10 mouse cellular contexts compared by ENCODE assay signal in genomic region chr15:102366733-102367344, GRCm38 (mm10). TPM values are rescaled to one million over a fixed set of nuclear protein-coding genes. Genes with fewer than 3 reads are reported as not detected.
A peak's percentile ranks its signal among the peaks of the same experiment; 100 is the strongest.
DNase-seq lines count a peak whose midpoint lies in the region; ATAC-seq and TF ChIP-seq lines count a peak whose summit lies in the region.
"Had no signal": no experiment of that assay in that cellular context is flagged by ENCODE, and none has a peak within 500 bp of the region (broad histone marks: within the 10 kb centered on the region; RNA-seq: fewer than 3 reads in every experiment).

Sp7 (minus strand) TSS chr15:102367182.

- no peak within 1 kb of the TSS for H3K27ac ChIP-seq in lung, embryonic 14.5 days (ENCODE audit: low read depth)
- no peak within 1 kb of the TSS for H3K27ac ChIP-seq in forebrain, embryonic 11.5 days (ENCODE audit: low read depth, low read length)
- no peak within 1 kb of the TSS for H3K27ac ChIP-seq in limb, embryonic 14.5 days (replicated peaks; ENCODE audit: low read depth, low read length)

- ATAC-seq in lung, embryonic 14.5 days (ENCODE audit: insufficient read depth) = no peak
- ATAC-seq in forebrain, embryonic 11.5 days (replicated peaks; ENCODE audit: low FRiP score) = no peak
- ATAC-seq in limb, embryonic 14.5 days (ENCODE audit: low FRiP score, low read depth) = no peak
- no peak for ATAC-seq in erythroblast, adult 5-6 weeks (replicated peaks; ENCODE audit: low FRiP score, poor library complexity, severe bottlenecking)

- peaks cover 3% of the 10 kb centered on the region; the same call in 1 of the 2 replicates for H3K27me3 ChIP-seq in lung, embryonic 14.5 days (ENCODE audit: insufficient read depth, low read length)
- peaks cover 10% of the 10 kb centered on the region for H3K27me3 ChIP-seq in forebrain, embryonic 11.5 days (ENCODE audit: control insufficient read depth, insufficient read depth, low read length)
- no peaks in the 10 kb centered on the region for H3K27me3 ChIP-seq in limb, embryonic 14.5 days (ENCODE audit: control insufficient read depth, insufficient read depth, low read length)

- peak within 1 kb of the TSS; percentile 49 for H3K9ac ChIP-seq in lung, embryonic 14.5 days
- H3K9ac ChIP-seq in forebrain, embryonic 11.5 days (ENCODE audit: low read length) = peak within 1 kb of the TSS; percentile 21; the same call in 1 of the 2 replicates
- peak within 1 kb of the TSS; percentile 54 for H3K9ac ChIP-seq in limb, embryonic 14.5 days (ENCODE audit: low read depth, low read length, severe bottlenecking)

- H3K4me3 ChIP-seq in lung, embryonic 14.5 days (ENCODE audit: low read depth, low read length) = peak within 1 kb of the TSS; percentile 25
- peak within 1 kb of the TSS; percentile 16 for H3K4me3 ChIP-seq in forebrain, embryonic 11.5 days (ENCODE audit: low read depth, low read length)
- H3K4me3 ChIP-seq in limb, embryonic 14.5 days (replicated peaks; ENCODE audit: low read length) = peak within 1 kb of the TSS; percentile 30
- H3K4me3 ChIP-seq: erythroblast, embryonic 14.5 days had no signal

- peak within 1 kb of the TSS; percentile 61 for H3K4me2 ChIP-seq in lung, embryonic 14.5 days
- peak within 1 kb of the TSS; percentile 45 for H3K4me2 ChIP-seq in forebrain, embryonic 11.5 days (ENCODE audit: low read depth, low read length, severe bottlenecking)
- peak within 1 kb of the TSS; percentile 47 for H3K4me2 ChIP-seq in limb, embryonic 14.5 days (replicated peaks; ENCODE audit: low read depth, low read length, severe bottlenecking)

- 6% methylated on average over 15 of the region's 15 CpGs for WGBS in lung, embryonic 14.5 days
- 9% methylated on average over 13 of the region's 15 CpGs for WGBS in forebrain, embryonic 11.5 days
- 4% methylated on average over 14 of the region's 15 CpGs for WGBS in limb, embryonic 14.5 days

- no peaks in the 10 kb centered on the region for H3K36me3 ChIP-seq in lung, embryonic 14.5 days (ENCODE audit: insufficient read depth)
- no peaks in the 10 kb centered on the region for H3K36me3 ChIP-seq in forebrain, embryonic 11.5 days (ENCODE audit: control insufficient read depth, insufficient read depth, low read length)
- H3K36me3 ChIP-seq in limb, embryonic 14.5 days (ENCODE audit: control insufficient read depth, insufficient read depth, low read length) = no peaks in the 10 kb centered on the region

- no peak for TF ChIP-seq POLR2A in limb, embryonic 14.5 days (IDR thresholded peaks at IDR 0.05; ENCODE audit: borderline replicate concordance, extremely low read depth, insufficient read depth, insufficient read length)

- peak; percentile 18; the same call in 1 of the 2 replicates for TF ChIP-seq CTCF in lung, embryonic 14.5 days (IDR thresholded peaks at IDR 0.05; ENCODE audit: low read depth)

- peak; percentile 57 for DNase-seq in lung, embryonic 14.5 days
- no peak for DNase-seq in lung, postnatal 4 days
- peak; percentile 65 for DNase-seq in forebrain, embryonic 11.5 days (ENCODE audit: low spot score)
- DNase-seq in limb, embryonic 14.5 days (ENCODE audit: low spot score) = no peak
- DNase-seq in retina, postnatal 1 day = peak; percentile 59
- DNase-seq in ovary, postnatal 10 days (ENCODE audit: low spot score) = no peak
- DNase-seq in right cerebral cortex, postnatal 4 days = no peak
- DNase-seq: lung, adult 18-20 months had no signal

- H3K4me1 ChIP-seq in lung, embryonic 14.5 days (ENCODE audit: insufficient read depth) = peaks cover 9% of the 10 kb centered on the region
- H3K4me1 ChIP-seq in forebrain, embryonic 11.5 days (replicated peaks; ENCODE audit: control insufficient read depth, insufficient read depth, low read length) = peaks cover 11% of the 10 kb centered on the region; the same call in 1 of the 2 replicates
- H3K4me1 ChIP-seq in limb, embryonic 14.5 days (ENCODE audit: control insufficient read depth, insufficient read depth, low read length) = peaks cover 30% of the 10 kb centered on the region

- H3K9me3 ChIP-seq in lung, embryonic 14.5 days (ENCODE audit: low read depth, low read length) = no peaks in the 10 kb centered on the region
- no peaks in the 10 kb centered on the region for H3K9me3 ChIP-seq in forebrain, embryonic 11.5 days (ENCODE audit: control insufficient read depth, low read length)
- no peaks in the 10 kb centered on the region for H3K9me3 ChIP-seq in limb, embryonic 14.5 days (ENCODE audit: control insufficient read depth, low read length)

RNA-seq across cellular contexts. Expression of gene Sp7, which starts in this region (rescaled TPM):
- polyA plus RNA-seq in lung, embryonic 14.5 days (2014; fragmentation: Nextera tagmentation; extraction: Ambion mirVana) = 0.55 and 0.64 TPM in 2 replicates
- 0.20 and 0.52 TPM in 2 replicates for polyA plus RNA-seq in forebrain, embryonic 11.5 days (2014; fragmentation: Nextera tagmentation; extraction: Ambion mirVana)
- polyA plus RNA-seq in limb, embryonic 14.5 days (2012; rRNA removed) = 22.5 and 32.5 TPM in 2 replicates
- 7.9 and 11.7 TPM in 2 replicates for polyA plus RNA-seq in limb, embryonic 14.5 days (2014; fragmentation: Nextera tagmentation; extraction: Ambion mirVana)
- not detected in 2 replicates for total RNA-seq in erythroblast, adult 5-6 weeks (2015; ENCODE audit: low replicate concordance)
- total RNA-seq in erythroblast, adult 5-6 weeks (2017; ENCODE audit: low replicate concordance) = not detected in 2 replicates
- polyA plus RNA-seq: erythroblast, embryonic 14.5 days had no signal

Comparison
In these comparisons a context has a peak if more than half of its experiments do, and no peak if none do; other contexts are left out.
1. Peak in DNase-seq, H3K4me3 ChIP-seq, H3K9ac ChIP-seq and H3K4me2 ChIP-seq in lung, embryonic 14.5 days; RNA of the gene not detected or under 1 TPM.
2. Peak in DNase-seq, H3K4me3 ChIP-seq, H3K9ac ChIP-seq and H3K4me2 ChIP-seq in forebrain, embryonic 11.5 days; RNA of the gene not detected or under 1 TPM.